Mouse (Mus musculus): Measurements from ENCODE around the gene Numa1.
"Not testable (repeated sequence)": the region's sequence is repeated elsewhere in the genome, so short reads cannot be mapped to it uniquely, and the experiment has no call there.

Numa1 gene

GRCm38 (mm10) chr7:101938348-101938747 is 4.4 kb downstream of the Numa1 start:
- DNase-seq, result no peak

- no peak for DNase-seq
These were observed 5.8 kb downstream of the Numa1 start for GRCm38 (mm10) chr7:101939758-101940157.

GRCm38 (mm10) chr7:101949008-101949407 is 15.1 kb downstream of the Numa1 start:
- not testable (repeated sequence) for DNase-seq

GRCm38 (mm10) chr7:101951648-101952047 is 17.7 kb downstream of the Numa1 start:
- no peak for DNase-seq

GRCm38 (mm10) chr7:101952098-101952497 is 18.2 kb downstream of the Numa1 start:
- no peak for DNase-seq

- DNase-seq, result no peak
These were observed 20.3 kb downstream of the Numa1 start for GRCm38 (mm10) chr7:101954163-101954562.

GRCm38 (mm10) chr7:101955276-101955675 is 21.4 kb downstream of the Numa1 start:
- no peak for DNase-seq

GRCm38 (mm10) chr7:101955862-101956261 is 22.0 kb downstream of the Numa1 start:
- DNase-seq, result no peak

GRCm38 (mm10) chr7:101956481-101956880 is 22.6 kb downstream of the Numa1 start:
- no peak for DNase-seq

GRCm38 (mm10) chr7:101956911-101957310 is 23.0 kb downstream of the Numa1 start:
- DNase-seq, result no peak

- no peak for DNase-seq
These were observed 28.9 kb downstream of the Numa1 start for GRCm38 (mm10) chr7:101962829-101963228.

GRCm38 (mm10) chr7:101963621-101964020 is 29.7 kb downstream of the Numa1 start:
- no peak for DNase-seq

- no peak for DNase-seq
These were observed 30.6 kb downstream of the Numa1 start for GRCm38 (mm10) chr7:101964551-101964950.

- peak in 1 of 2 experiments; percentile 19 for DNase-seq
These were observed 31.7 kb downstream of the Numa1 start for GRCm38 (mm10) chr7:101965606-101966005.

GRCm38 (mm10) chr7:101967256-101967655 is 33.3 kb downstream of the Numa1 start:
- DNase-seq, result no peak

GRCm38 (mm10) chr7:101968751-101969150 is 34.8 kb downstream of the Numa1 start:
- DNase-seq, result no peak

GRCm38 (mm10) chr7:101969694-101970428 is 36.0 kb downstream of the Numa1 start:
- DNase-seq, result peak; percentile 74 to 81

- peak in 1 of 2 experiments; percentile 61 for DNase-seq
These were observed 36.5 kb downstream of the Numa1 start for GRCm38 (mm10) chr7:101970429-101970775.

- peak; percentile 50 to 72 for DNase-seq
These were observed 37.0 kb downstream of the Numa1 start for GRCm38 (mm10) chr7:101970821-101971461.

- no peak for DNase-seq
These were observed 37.8 kb downstream of the Numa1 start for GRCm38 (mm10) chr7:101971721-101972120.

GRCm38 (mm10) chr7:101973730-101974129 is 39.8 kb downstream of the Numa1 start:
- no peak for DNase-seq

- no peak for DNase-seq
These were observed 40.6 kb downstream of the Numa1 start for GRCm38 (mm10) chr7:101974505-101974904.

GRCm38 (mm10) chr7:101982735-101983134 is 48.8 kb downstream of the Numa1 start:
- no peak for DNase-seq

GRCm38 (mm10) chr7:101985081-101985480 is 51.2 kb downstream of the Numa1 start:
- DNase-seq, result no peak
